ENCODE assay signal across 26 mouse cellular contexts in genomic region chr5:14892242-14892641, GRCm38 (mm10). TPM values are rescaled to one million over a fixed set of nuclear protein-coding genes. Genes with fewer than 3 reads are reported as not detected.
"Had no signal": no experiment of that assay in that cellular context is flagged by ENCODE, and none has a peak within 500 bp of the region (broad histone marks: within the 10 kb centered on the region; RNA-seq: fewer than 3 reads in every experiment).

No protein-coding gene starts in this region.

- H3K4me3 ChIP-seq: midbrain, embryonic 10.5 days; midbrain, embryonic 12.5 days; myocyte; neural tube, embryonic 13.5 days; neural tube, embryonic 15.5 days had no signal

- H3K9ac ChIP-seq: lung, embryonic 14.5 days; midbrain, embryonic 12.5 days; neural tube, embryonic 13.5 days; neural tube, embryonic 15.5 days had no signal

- H3K9me3 ChIP-seq: neural tube, embryonic 15.5 days had no signal

- H3K4me2 ChIP-seq: lung, embryonic 14.5 days; midbrain, embryonic 12.5 days; neural tube, embryonic 13.5 days; neural tube, embryonic 15.5 days had no signal

- DNase-seq: lung, adult 18-20 months; lung, embryonic 14.5 days; lung, postnatal 10 days; lung, postnatal 4 days; midbrain, embryonic 14.5 days; retina, postnatal 1 day; right cerebral cortex, adult 18-20 months; right cerebral cortex, postnatal 25 days; right cerebral cortex, postnatal 4 days; spleen, adult 18-20 months; thymus, adult 18-20 months; thymus, postnatal 14 days; thymus, postnatal 36 days had no signal

- H3K27ac ChIP-seq: midbrain, embryonic 10.5 days; midbrain, embryonic 12.5 days; neural tube, embryonic 13.5 days; neural tube, embryonic 15.5 days had no signal

- H3K27me3 ChIP-seq: midbrain, embryonic 12.5 days; neural tube, embryonic 13.5 days; neural tube, embryonic 15.5 days had no signal

- H3K4me1 ChIP-seq: midbrain, embryonic 10.5 days; midbrain, embryonic 12.5 days; neural tube, embryonic 13.5 days; neural tube, embryonic 15.5 days had no signal

- H3K36me3 ChIP-seq: midbrain, embryonic 10.5 days; midbrain, embryonic 12.5 days; neural tube, embryonic 13.5 days; neural tube, embryonic 15.5 days had no signal

RNA-seq across cellular contexts. Expression of gene Gm9758, which starts 22.5 kb away (rescaled TPM):
- total RNA-seq: megakaryocyte, adult 5-6 weeks; megakaryocyte-erythroid progenitor cell, adult 5-6 weeks had no signal
- polyA plus RNA-seq: liver, embryonic 16.5 days; lung, embryonic 14.5 days; lung, embryonic 16.5 days; midbrain, embryonic 10.5 days; midbrain, embryonic 12.5 days; midbrain, embryonic 14.5 days; myocyte; neural tube, embryonic 11.5 days; neural tube, embryonic 13.5 days; neural tube, embryonic 15.5 days; small intestine, adult 2 months; stomach, embryonic 14.5 days; thymus, postnatal 0 days had no signal

RNA-seq across cellular contexts. Expression of gene Speer4e, which starts 46.0 kb away (rescaled TPM):
- total RNA-seq: megakaryocyte, adult 5-6 weeks; megakaryocyte-erythroid progenitor cell, adult 5-6 weeks had no signal
- polyA plus RNA-seq: liver, embryonic 16.5 days; lung, embryonic 14.5 days; lung, embryonic 16.5 days; midbrain, embryonic 10.5 days; midbrain, embryonic 12.5 days; midbrain, embryonic 14.5 days; myocyte; neural tube, embryonic 11.5 days; neural tube, embryonic 13.5 days; neural tube, embryonic 15.5 days; small intestine, adult 2 months; stomach, embryonic 14.5 days; thymus, postnatal 0 days had no signal
